Mouse (Mus musculus): ENCODE measurements at regions not wholly inside any gene's neighbourhood (a gene's known extent, or its start where the extent isn't known, plus 50 kb on each side); places are given as distances from the start of the nearest gene placed in this dataset.

DNA sequence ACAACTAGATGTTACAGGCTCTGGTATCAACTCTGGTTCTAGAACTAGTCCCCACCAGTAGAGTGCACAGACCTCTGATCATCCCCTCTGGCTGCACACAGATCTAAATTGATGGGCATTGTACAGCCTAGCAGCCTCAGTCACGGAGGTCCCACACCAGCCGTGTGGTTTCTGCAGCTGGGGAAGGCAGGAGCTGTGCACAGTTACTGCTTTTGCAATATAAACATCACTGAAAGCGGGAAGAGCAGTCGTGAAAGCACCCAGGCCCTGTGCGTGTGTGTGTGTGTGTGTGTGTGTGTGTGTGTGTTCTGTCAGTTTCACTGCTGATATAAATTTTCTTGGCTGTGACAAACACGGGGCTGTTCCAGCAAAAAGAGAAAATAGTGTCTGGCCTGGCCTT lies 84.4 kb upstream of the Ppp1r26 start:
- no peak for TF ChIP-seq CTCF (IDR thresholded peaks at IDR 0.05; ENCODE audit: low read depth, low read length)
- no peak for TF ChIP-seq POLR2A (IDR thresholded peaks at IDR 0.05; ENCODE audit: extremely low read depth, insufficient read depth, low read length)

All from liver, adult 2 months (tissue).